Mouse (Mus musculus) forelimb bud, embryonic 11.5 days (tissue): ENCODE results near the gene Abi3.

Experiments
- DNase-seq: peaks from one replicate; pipeline ENCODE4 v3.0.0-alpha.2; 2012; ENCODE audit warnings: low read depth, low spot score

Abi3 gene

GRCm38 (mm10) chr11:95789451-95789891, 52.8 kb downstream of the Abi3 start:
- no peak for DNase-seq

GRCm38 (mm10) chr11:95786511-95786910, 55.8 kb downstream of the Abi3 start:
- no peak for DNase-seq

- no peak for DNase-seq
These were observed 56.6 kb downstream of the Abi3 start for GRCm38 (mm10) chr11:95785675-95786074.

GRCm38 (mm10) chr11:95783958-95784357, 58.3 kb downstream of the Abi3 start:
- no peak for DNase-seq

GRCm38 (mm10) chr11:95783457-95783856, 58.8 kb downstream of the Abi3 start:
- DNase-seq: no peak

GRCm38 (mm10) chr11:95781557-95781956, 60.7 kb downstream of the Abi3 start:
- no peak for DNase-seq

- DNase-seq: no peak
These were observed 61.8 kb downstream of the Abi3 start for GRCm38 (mm10) chr11:95780480-95780879.
